Mouse (Mus musculus) cerebellum, adult 11-12 months (tissue): ENCODE data around the gene Lrrc4.

ENCODE experiments used
- DNase-seq: peaks from one replicate; pipeline ENCODE4 v3.0.0; 2022

Lrrc4 gene

DNA sequence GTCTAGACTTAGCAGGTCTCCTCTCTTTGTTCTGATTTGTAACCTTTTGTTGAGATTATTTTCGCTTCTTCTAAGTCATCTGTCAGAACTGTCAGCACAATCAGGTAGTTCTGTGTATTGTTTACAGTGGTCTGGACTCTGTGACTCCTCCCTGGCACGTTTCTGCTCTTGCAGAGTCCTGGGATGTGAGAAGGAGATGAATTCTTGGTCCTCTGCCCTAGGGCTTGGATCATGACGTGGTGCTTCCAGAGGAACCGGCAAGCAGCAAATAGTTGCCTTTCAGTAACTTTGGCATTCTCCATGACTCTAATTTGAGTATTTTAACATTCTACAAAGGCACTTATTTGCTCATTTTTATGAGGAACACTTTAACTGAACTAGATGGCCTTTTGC lies 113.7 kb downstream of the Lrrc4 start:
- DNase-seq, result no peak

DNA sequence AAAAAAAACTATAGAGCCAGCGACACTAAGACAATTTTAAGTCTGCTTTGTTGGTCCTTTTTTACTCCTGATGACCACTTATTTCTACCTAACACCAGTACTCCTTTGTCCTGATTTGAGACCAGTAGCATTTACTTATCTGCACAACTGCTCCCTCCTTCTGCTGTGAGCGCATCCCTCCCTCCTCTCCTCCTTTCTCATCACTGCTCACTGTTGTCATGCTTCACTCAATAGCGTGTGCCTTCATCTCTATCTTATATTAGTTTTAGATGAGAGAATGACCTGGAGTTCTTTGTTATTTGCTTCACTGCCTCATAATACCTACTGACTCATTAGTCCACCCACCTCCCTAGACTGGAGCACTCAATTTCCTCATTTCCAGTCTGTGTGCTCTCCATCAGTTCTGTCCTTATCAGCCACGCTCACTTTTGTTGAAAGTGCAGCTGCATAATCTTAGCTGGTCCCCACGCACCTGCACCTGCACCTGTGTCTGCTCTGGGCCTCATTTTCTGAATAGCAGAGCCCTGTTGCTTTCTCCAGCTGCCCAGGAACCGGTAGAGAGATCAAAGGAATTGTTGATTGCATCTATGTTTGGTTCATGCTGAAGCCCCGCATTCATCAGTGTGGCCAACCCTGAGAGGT lies 114.2 kb downstream of the Lrrc4 start:
- DNase-seq, result no peak

DNA sequence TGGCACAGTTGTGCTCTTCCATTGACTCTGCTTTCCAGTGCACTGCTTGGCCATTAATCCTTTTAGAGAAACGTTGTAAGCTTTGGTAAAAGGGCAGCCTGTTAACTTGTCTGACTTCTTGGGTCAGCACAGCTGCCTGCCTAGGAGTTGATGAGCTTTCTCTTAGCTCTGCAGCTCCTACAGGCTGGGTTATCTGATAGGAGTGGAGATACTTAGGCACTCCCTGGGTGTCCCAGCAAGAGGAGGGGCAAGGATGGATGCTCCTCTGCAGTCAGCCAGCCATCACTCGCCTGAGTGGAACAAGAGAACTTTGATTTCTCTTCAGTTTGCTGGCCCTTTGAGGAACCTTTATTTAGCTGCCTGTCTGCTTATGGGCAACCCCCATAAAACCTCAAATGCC lies 121.5 kb downstream of the Lrrc4 start:
- no peak for DNase-seq

DNA sequence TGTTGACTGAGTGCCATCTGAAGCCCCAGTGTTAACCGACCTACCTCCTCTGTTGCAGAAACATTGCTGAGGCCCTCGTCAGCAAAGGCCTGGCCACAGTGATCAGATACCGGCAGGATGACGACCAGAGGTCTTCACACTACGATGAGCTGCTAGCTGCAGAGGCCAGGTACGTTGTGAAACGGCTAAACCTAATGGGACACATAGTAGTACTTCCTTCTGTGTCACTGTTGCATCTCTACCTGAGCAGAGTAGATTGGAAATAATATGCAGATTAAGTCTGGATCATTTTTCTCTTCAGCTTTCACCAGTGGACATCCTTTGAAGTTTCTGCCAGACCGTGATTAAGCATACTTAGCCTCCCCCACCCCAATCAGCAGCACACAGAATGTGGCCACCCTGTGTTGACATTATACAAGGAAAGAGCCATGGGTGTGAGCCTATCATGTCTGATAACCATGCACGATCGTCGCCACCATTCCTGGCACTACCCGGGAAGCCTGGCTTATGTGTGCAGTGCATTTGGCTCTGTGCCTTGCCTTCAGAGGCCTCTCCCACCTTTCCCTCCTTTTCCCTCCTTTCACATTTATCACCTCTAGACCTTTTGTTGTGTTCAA lies 124.5 kb downstream of the Lrrc4 start:
- DNase-seq, result peak; percentile 34

GRCm38 (mm10) chr6:28706108-28706975 lies 125.2 kb downstream of the Lrrc4 start:
- DNase-seq, result no peak

DNA sequence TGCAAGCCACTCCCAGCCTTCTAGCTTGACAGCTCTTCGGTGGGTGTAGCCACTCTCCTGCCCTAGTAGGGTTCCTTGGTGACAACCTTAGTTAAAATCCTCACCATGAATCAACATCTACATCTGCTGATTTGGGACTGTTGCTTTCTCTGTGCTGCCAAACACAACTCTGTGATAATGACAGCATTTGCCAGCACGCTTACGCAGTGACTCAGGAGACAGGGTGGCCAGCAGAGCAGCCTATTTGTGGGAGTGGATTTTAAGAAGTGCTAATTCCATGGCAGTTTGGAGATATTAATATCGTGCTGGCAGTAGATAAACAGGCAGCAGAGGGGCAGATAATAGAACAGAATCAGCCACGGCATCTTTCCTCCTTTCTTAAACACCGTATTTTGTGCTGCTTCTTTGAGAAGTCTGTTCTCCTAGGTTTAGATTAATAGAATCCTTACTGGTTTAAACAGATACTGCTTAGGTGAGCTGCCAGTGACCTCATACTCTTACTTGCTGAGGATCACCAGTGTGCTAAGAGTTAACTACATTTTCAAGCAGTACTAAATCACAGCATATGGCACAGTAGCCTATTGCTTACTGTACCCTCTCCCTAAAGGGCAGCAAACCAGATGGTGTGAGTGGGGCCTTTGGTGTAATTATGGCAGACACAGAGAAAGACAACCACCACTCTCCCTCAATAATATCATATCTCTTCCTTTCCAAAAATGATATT lies 126.0 kb downstream of the Lrrc4 start:
- DNase-seq, result peak; percentile 50

DNA sequence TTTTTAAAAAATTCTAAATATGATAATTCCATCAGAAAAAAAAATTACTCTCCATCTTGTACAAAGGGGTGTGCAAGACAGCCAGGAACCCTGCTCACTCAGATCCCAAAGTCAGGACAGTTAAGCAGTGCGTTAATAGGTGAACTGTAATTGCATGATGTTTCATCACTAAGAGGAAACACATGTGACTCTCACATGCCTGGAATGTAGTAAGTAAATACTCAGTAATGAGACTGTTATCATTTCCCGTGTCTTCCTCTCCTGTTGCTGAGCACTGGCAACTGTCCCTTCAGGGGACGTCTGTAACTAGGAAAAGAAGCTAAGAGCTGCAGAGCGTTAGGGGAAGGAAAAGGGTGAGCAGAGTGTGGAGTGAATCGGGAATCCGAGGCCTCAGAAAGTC lies 126.9 kb downstream of the Lrrc4 start:
- no peak for DNase-seq

DNA sequence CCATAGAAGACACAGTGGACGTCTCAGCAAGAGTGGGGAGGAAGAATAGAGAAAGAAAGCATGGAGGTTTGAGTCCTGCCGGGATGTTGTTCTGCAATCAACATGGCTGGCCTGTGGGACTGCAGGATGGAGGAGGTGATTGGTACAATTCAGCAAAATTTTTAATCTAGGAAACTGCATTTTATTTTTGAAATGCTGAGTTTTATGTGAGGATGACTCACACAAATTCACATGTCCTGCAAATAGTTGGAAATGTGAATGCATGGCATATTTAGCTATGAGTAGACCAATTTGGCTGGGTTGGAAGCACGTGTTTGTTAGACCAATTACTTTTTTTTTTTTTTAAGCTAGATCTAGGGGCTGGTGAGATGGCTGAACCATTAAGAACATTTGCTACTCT lies 134.3 kb downstream of the Lrrc4 start:
- no peak for DNase-seq

GRCm38 (mm10) chr6:28692659-28693058 lies 138.9 kb downstream of the Lrrc4 start:
- DNase-seq, result no peak

DNA sequence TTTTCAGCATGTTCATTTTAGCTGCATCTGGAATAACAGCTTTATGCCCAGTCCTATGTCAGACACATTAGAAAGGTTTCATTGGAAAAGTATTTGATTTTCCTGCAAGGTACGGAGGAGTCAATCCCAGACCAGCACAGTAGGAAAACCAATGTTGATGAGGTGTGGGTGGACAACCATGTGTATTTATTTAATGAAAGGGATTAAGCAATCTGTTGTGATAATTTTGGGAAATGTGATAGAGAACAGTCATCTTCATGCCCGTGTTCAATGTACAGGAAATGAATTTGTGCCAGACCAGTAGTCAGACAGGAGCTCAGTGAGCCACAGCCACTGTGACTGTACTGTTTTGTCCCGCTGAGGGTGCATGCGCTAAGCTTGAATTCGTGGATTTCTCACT lies 143.8 kb downstream of the Lrrc4 start:
- no peak for DNase-seq

GRCm38 (mm10) chr6:28685745-28686144 lies 145.8 kb downstream of the Lrrc4 start:
- no peak for DNase-seq

GRCm38 (mm10) chr6:28685052-28685451 lies 146.5 kb downstream of the Lrrc4 start:
- DNase-seq, result no peak

- DNase-seq, result no peak
Observed at GRCm38 (mm10) chr6:28681521-28682457, 149.8 kb downstream of the Lrrc4 start.

GRCm38 (mm10) chr6:28680537-28680936 lies 151.0 kb downstream of the Lrrc4 start:
- no peak for DNase-seq

GRCm38 (mm10) chr6:28678896-28679295 lies 152.7 kb downstream of the Lrrc4 start:
- DNase-seq, result no peak

DNA sequence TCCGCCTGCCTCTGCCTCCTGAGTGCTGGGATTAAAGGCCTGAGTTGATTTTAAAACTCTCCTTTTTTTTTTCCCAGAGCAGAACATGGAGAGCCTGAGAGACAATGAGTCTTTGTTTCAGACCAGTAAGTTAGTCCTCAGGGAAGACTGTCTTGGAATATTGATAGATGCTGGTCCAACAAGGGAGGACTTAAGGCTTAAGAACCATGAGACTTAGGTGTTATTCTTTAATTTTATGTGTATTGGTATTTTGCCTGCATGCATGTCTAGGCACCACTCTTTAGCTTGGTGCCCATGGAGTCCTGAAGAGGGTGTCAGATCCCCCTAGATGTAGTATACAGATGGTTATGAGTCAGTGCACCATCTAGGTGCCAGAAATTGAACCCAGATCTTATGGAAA lies 156.9 kb downstream of the Lrrc4 start:
- no peak for DNase-seq

- DNase-seq, result no peak
Observed at GRCm38 (mm10) chr6:28672388-28672787, 159.2 kb downstream of the Lrrc4 start.

- DNase-seq, result no peak
Observed at GRCm38 (mm10) chr6:28669251-28669650, 162.3 kb downstream of the Lrrc4 start.

DNA sequence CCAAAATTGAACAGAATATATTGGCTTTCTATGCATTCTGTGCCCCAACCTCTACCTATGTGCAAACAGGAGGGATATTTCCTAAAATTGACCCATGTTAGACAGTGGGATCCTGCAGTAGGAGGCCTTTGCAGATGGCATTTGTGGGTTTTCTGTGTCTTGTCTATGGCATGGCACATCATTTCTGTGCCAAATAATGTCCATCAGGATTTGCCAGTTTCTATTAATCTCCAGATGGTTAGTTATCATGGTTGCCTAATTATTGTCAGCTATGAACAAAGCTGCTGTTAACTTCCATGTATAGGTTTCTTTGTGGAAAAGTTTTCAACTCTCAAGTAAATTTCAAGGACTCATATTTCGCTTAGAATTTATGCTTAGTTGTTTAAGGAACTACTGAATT lies 164.0 kb downstream of the Lrrc4 start:
- peak; percentile 20 for DNase-seq

DNA sequence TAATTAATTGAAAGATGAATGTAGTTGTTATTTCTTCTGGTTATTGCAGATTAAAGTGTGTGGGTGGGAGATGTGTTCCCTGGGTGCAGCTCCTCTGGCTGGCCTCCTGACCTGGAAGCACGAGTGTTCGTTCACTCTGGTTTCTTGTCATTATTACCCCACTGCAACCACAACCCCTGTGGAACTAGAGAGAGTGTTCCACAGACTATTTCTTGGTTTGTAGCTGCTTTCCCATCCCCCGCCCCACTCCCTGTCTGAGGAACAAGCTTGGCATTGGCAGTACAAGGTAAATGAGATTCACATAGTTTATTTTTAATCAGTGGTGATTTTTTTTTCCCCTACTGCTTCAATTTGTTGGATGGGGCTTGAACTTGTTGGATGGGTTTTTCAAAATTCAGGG lies 166.8 kb downstream of the Lrrc4 start:
- no peak for DNase-seq

- no peak for DNase-seq
Observed at GRCm38 (mm10) chr6:28663670-28664069, 167.9 kb downstream of the Lrrc4 start.

DNA sequence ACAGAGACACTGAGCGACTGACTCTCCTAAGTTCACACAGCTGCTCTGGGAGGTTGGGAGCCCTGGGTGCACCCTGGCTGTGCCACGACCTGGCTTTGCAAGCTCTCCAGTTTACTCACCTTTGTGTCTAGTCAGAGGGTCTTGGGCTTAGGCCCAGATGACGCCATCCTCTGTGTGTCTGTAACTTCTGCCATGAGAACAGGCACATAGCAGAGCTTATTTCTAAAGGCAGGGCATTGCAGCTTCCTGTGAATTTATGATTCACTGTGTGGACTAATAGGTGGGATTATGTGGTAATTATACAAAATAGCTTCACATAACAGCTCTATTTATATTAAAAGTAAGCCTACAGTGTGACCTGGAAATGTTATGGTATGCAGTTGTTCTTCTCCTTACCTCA lies 168.5 kb downstream of the Lrrc4 start:
- DNase-seq, result no peak
